Mouse (Mus musculus): ENCODE data around the gene Tram1l1. TPM values are rescaled to one million over a fixed set of nuclear protein-coding genes. Genes with fewer than 3 reads are reported as not detected.

Gene Tram1l1
- polyA plus RNA-seq, 1 experiment from 2014 or later = 31.5 TPM

Other genes with a start within 250 kb of the Tram1l1 start
- gene 1700006A11Rik, start 105.2 kb downstream of the Tram1l1 start, polyA plus RNA-seq (2015; fragmentation: Nextera tagmentation; extraction: Ambion mirVana) = not detected in 2 replicates

All from forebrain, embryonic 13.5 days (tissue).